Mouse (Mus musculus): ENCODE measurements around the gene Ino80d. TPM values are rescaled to one million over a fixed set of nuclear protein-coding genes. Genes with fewer than 3 reads are reported as not detected.
"Not testable (repeated sequence)": the region's sequence is repeated elsewhere in the genome, so short reads cannot be mapped to it uniquely, and the experiment has no call there.

Gene Ino80d
- polyA plus RNA-seq (2015; fragmentation: Nextera tagmentation; extraction: Ambion mirVana): 8.0 and 10.5 TPM in 2 replicates

DNA sequence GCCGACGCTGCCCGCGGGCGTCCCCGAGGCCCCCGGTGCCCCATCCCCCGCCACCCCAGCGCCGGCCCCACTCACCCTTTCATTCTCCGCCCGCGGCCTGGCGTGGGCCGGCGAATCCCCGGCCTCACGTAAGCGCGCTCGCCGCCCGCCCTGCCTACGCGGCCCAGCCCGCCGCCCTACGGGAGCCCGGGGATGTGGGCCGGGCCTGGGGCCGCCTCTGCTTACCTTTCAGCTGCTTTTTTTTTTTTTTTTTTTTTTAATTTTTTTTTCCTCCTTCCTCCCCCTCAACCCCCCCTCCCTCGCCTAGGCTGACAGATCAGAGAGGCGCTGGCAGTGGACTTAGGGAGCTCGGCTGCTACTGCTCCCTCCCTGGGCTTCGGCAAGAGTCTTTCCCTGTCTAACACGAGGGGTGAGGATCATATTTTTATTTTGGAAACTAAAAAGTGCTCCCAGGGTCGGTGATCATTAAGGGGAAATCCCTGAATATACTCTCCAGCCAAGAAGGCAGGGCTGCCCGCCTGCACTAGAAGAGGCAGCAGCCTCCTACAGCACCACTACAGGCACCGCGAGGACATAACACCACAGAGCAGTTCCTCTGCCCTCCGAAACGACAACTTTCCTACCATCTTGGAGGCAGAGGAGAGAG is at the start of gene Ino80d:
Gene Ino80d (minus strand): TSS at position 532 of the 646 bp plus-strand sequence.
- Histone ChIP-seq H3K27me3 (ENCODE audit: control insufficient read depth, insufficient read depth, low read length) (no peaks in the 10 kb centered on the region), H3K4me1 (ENCODE audit: control insufficient read depth, insufficient read depth, low read length) (peaks cover 24% of the 10 kb centered on the region; the same call in 1 of the 2 replicates), H3K9me3 (replicated peaks; ENCODE audit: control insufficient read depth, low read length) (no peaks in the 10 kb centered on the region), H3K36me3 (ENCODE audit: control insufficient read depth, insufficient read depth, low read length) (peaks cover 6% of the 10 kb centered on the region; the same call in 1 of the 2 replicates), H3K4me3 (replicated peaks; ENCODE audit: low read length) (peak within 1 kb of the TSS; percentile 89), H3K27ac (ENCODE audit: low read length) (peak within 1 kb of the TSS; percentile 100), H3K4me2 (ENCODE audit: low read depth, low read length) (peak within 1 kb of the TSS; percentile 77), H3K9ac (ENCODE audit: low read length) (peak within 1 kb of the TSS; percentile 100)
- ATAC-seq (ENCODE audit: insufficient read depth, low FRiP score): peak; percentile 92
- WGBS: under 1% methylated on average over 34 of the region's 42 CpGs

DNA sequence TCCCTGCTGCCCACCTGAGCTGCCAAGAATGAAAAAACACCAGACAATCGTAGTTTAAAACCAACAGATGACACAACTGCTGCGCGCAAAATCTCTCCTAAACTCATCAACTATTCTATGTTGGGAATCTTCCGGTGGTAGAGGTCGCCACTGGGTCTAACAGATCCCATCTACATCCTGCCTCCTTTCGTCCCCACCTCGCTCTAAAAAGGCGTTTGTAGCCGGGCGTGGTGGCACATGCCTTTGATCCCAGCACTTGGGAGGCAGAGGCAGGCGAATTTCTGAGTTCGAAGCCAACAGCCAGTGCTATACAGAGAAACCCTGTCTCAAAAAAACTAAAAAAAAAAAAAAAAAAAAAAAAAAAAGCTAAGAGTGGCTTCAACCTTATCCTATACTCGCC is 25.8 kb upstream of the Ino80d start:
- Histone ChIP-seq H3K9me3 (replicated peaks; ENCODE audit: control insufficient read depth, low read length) (no peaks in the 10 kb centered on the region), H3K36me3 (ENCODE audit: control insufficient read depth, insufficient read depth, low read length) (peaks cover 17% of the 10 kb centered on the region), H3K9ac (ENCODE audit: low read length) (no peak overlapping the region), H3K27me3 (ENCODE audit: control insufficient read depth, insufficient read depth, low read length) (no peaks in the 10 kb centered on the region), H3K4me2 (ENCODE audit: low read depth, low read length) (no peak overlapping the region), H3K4me3 (replicated peaks; ENCODE audit: low read length) (no peak overlapping the region), H3K27ac (ENCODE audit: low read length) (no peak overlapping the region), H3K4me1 (ENCODE audit: control insufficient read depth, insufficient read depth, low read length) (no peaks in the 10 kb centered on the region)
- no peak for ATAC-seq (ENCODE audit: insufficient read depth, low FRiP score)
- WGBS: 92% methylated on average over 13 of the region's 13 CpGs

DNA sequence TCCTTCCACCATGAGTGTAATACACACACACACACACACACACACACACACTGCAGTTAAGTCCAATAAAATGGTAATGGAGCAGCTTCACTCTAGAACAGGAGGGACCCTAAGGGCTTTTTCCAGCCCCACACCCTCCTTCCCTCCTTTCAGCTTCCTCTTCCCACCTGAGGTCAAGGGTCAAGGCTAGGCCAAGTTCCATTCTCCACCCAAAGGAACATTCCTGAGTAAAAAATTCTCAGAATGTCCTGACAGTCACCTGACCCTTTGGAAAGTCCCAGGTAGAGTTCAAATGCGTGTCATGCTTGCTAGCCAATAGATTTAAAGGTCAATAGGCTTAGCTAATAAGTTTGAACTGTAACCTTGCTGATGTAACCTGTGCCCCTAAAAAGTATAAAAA is 24.1 kb upstream of the Ino80d start:
- ATAC-seq (ENCODE audit: insufficient read depth, low FRiP score); H3K27me3 ChIP-seq (ENCODE audit: control insufficient read depth, insufficient read depth, low read length); H3K36me3 ChIP-seq (ENCODE audit: control insufficient read depth, insufficient read depth, low read length); H3K4me1 ChIP-seq (ENCODE audit: control insufficient read depth, insufficient read depth, low read length); H3K9ac ChIP-seq (ENCODE audit: low read length); H3K9me3 ChIP-seq (replicated peaks; ENCODE audit: control insufficient read depth, low read length); H3K27ac ChIP-seq (ENCODE audit: low read length); H3K4me2 ChIP-seq (ENCODE audit: low read depth, low read length); H3K4me3 ChIP-seq (replicated peaks; ENCODE audit: low read length): not testable (repeated sequence)
- 88% methylated on average over 1 of the region's 1 CpGs for WGBS

DNA sequence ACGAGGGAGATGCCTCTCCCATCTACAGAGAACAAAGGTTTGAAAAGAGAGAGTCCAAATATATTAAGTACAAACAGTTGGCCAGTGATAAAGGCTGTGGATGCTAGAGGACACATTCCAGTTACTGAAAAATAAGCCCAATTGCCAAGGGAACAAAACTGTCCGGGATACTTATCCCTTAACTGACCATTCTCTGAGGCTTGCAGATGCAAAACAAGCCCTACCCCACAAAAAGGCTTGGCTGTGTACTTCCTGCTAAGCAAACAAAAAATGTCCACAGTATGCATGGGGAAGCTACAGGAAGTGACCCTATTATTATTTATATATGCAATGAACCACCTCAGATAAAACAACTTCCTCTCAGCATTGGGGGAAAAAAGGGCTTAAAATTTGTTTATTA is 23.5 kb upstream of the Ino80d start:
- Histone ChIP-seq H3K4me1 (ENCODE audit: control insufficient read depth, insufficient read depth, low read length) (no peaks in the 10 kb centered on the region), H3K9me3 (replicated peaks; ENCODE audit: control insufficient read depth, low read length) (no peaks in the 10 kb centered on the region), H3K4me3 (replicated peaks; ENCODE audit: low read length) (no peak overlapping the region), H3K36me3 (ENCODE audit: control insufficient read depth, insufficient read depth, low read length) (0 out of 2 replicates have a peak, but pooled peaks cover 9% of the 10 kb centered on the region), H3K9ac (ENCODE audit: low read length) (no peak overlapping the region), H3K27me3 (ENCODE audit: control insufficient read depth, insufficient read depth, low read length) (no peaks in the 10 kb centered on the region), H3K4me2 (ENCODE audit: low read depth, low read length) (no peak overlapping the region), H3K27ac (ENCODE audit: low read length) (no peak overlapping the region)
- ATAC-seq (ENCODE audit: insufficient read depth, low FRiP score): no peak
- 70% methylated on average over 2 of the region's 2 CpGs for WGBS

DNA sequence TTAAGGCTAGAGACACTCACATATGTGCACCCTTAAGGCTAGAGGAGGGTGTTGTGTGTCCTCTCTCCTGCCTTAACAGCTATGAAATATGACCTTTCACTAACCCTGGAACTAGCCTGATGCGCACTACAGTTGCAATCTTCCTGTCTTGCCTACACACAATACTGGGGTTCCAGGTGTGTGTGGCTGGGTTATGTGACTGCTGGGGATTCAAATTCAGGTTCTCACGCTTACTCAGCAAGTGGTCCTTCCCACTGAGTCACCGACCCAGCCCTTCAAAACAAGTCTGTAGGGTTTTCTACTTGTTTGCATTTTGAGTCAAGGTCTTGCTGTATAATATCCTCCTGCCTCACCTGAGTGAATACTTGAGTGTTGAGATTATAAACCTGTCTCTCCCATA is 20.1 kb upstream of the Ino80d start:
- WGBS: 85% methylated on average over 3 of the region's 3 CpGs
- no peaks in the 10 kb centered on the region for H3K9me3 ChIP-seq (replicated peaks; ENCODE audit: control insufficient read depth, low read length)
- no peak overlapping the region for H3K9ac ChIP-seq (ENCODE audit: low read length)
- no peak overlapping the region for H3K4me3 ChIP-seq (replicated peaks; ENCODE audit: low read length)
- H3K4me1 ChIP-seq (ENCODE audit: control insufficient read depth, insufficient read depth, low read length): no peaks in the 10 kb centered on the region
- no peaks in the 10 kb centered on the region for H3K27me3 ChIP-seq (ENCODE audit: control insufficient read depth, insufficient read depth, low read length)
- H3K27ac ChIP-seq (ENCODE audit: low read length): no peak overlapping the region
- no peak for ATAC-seq (ENCODE audit: insufficient read depth, low FRiP score)
- H3K4me2 ChIP-seq (ENCODE audit: low read depth, low read length): no peak overlapping the region
- H3K36me3 ChIP-seq (ENCODE audit: control insufficient read depth, insufficient read depth, low read length): 0 out of 2 replicates have a peak, but pooled peaks cover 4% of the 10 kb centered on the region

DNA sequence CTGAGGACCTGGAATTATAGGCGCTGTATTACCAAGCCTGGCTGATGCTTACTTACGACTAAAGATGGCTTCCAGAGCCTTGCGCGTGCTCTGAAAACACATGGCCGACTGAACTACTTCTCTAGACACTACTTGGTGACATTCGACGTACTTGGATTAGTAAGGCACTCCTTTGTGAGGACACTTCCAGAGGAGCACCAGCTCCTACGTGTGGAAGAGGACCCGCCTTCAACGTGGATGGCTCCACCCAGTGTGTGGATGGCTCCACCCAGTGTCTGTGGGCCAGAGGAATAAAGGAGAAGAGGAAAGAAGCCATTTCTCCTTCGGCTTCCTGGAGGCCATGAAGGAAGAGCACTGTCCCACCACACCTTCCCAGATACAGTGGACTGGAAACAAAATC is 17.3 kb upstream of the Ino80d start:
- ATAC-seq (ENCODE audit: insufficient read depth, low FRiP score): no peak
- WGBS: 88% methylated on average over 11 of the region's 11 CpGs

DNA sequence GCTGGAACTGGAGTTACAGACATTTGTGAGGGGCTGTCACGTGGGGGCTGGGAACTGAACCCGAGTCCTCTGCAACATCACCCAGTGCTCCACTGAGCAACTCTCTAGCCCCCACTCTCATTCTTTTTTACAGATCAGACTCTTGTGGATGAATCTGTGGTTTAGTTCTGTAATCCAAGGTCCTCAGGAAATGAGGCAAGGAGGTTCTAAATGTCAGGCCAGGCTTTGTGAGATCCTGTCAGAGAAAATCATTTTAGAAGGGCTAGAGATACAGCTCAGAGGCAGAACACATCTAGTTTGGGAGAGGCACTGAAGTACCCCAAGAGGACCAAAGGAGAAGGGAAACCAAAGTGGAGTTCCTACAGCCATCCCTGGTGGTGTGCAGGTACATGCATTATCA is 16.4 kb upstream of the Ino80d start:
- Histone ChIP-seq H3K4me1 (ENCODE audit: control insufficient read depth, insufficient read depth, low read length) (peaks cover 5% of the 10 kb centered on the region; the same call in 1 of the 2 replicates), H3K27ac (ENCODE audit: low read length) (no peak overlapping the region), H3K9me3 (replicated peaks; ENCODE audit: control insufficient read depth, low read length) (no peaks in the 10 kb centered on the region), H3K9ac (ENCODE audit: low read length) (no peak overlapping the region), H3K4me2 (ENCODE audit: low read depth, low read length) (no peak overlapping the region), H3K36me3 (ENCODE audit: control insufficient read depth, insufficient read depth, low read length) (no peaks in the 10 kb centered on the region), H3K27me3 (ENCODE audit: control insufficient read depth, insufficient read depth, low read length) (no peaks in the 10 kb centered on the region), H3K4me3 (replicated peaks; ENCODE audit: low read length) (no peak overlapping the region)
- WGBS: 75% methylated on average over 2 of the region's 2 CpGs
- no peak for ATAC-seq (ENCODE audit: insufficient read depth, low FRiP score)

More for the DNA sequence above, 17.3 kb upstream of the Ino80d start:
- Histone ChIP-seq H3K4me2 (ENCODE audit: low read depth, low read length) (no peak overlapping the region), H3K27me3 (ENCODE audit: control insufficient read depth, insufficient read depth, low read length) (no peaks in the 10 kb centered on the region), H3K4me1 (ENCODE audit: control insufficient read depth, insufficient read depth, low read length) (peaks cover 5% of the 10 kb centered on the region; the same call in 1 of the 2 replicates), H3K9me3 (replicated peaks; ENCODE audit: control insufficient read depth, low read length) (no peaks in the 10 kb centered on the region), H3K4me3 (replicated peaks; ENCODE audit: low read length) (no peak overlapping the region), H3K36me3 (ENCODE audit: control insufficient read depth, insufficient read depth, low read length) (no peaks in the 10 kb centered on the region), H3K27ac (ENCODE audit: low read length) (no peak overlapping the region), H3K9ac (ENCODE audit: low read length) (no peak overlapping the region)

DNA sequence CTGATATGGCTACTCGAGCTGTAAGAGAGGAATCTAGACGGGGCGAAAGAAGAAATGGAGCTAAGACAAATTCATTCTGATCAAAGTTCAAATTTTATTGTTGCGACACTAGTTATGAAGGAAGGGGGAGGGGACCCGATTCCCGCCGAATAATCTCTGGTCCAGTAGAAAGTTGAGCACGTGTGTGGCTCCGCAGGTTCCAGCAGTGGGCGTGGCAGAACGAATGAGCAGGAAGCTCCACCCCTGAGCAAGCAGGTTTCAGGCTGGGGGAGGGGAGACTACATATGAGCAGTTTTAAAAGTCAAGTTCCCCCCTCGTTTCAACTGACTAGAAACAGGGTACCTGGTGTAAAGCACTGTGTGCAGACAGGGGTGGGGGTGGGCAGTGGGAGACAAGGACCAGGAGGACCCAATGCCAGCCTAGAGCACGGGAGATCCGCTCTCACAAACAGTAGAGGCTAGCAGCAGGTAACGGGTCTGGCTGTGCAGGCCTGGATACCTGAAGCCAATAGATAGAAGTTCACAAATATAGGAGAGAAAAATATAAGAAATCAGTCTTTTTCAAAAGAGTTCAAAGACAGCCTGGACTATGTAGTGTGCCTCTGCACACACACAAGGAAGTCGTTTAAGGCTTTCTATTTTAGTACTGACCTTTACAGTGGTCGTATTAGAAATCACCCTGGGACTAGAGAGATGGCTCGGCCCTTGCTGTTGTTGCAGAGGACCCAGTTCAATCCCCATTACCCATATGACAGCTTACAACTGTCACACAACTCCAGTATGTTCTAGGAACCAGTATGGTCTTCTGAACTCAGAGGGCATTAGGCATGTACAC is 15.6 kb upstream of the Ino80d start:
- no peaks in the 10 kb centered on the region for H3K27me3 ChIP-seq (ENCODE audit: control insufficient read depth, insufficient read depth, low read length)
- no peaks in the 10 kb centered on the region for H3K9me3 ChIP-seq (replicated peaks; ENCODE audit: control insufficient read depth, low read length)
- no peaks in the 10 kb centered on the region for H3K36me3 ChIP-seq (ENCODE audit: control insufficient read depth, insufficient read depth, low read length)
- peak overlapping the region; percentile 34 for H3K9ac ChIP-seq (ENCODE audit: low read length)
- ATAC-seq (ENCODE audit: insufficient read depth, low FRiP score): peak; percentile 61; the same call in 1 of the 2 replicates
- 16% methylated on average over 18 of the region's 18 CpGs for WGBS
- peaks cover 5% of the 10 kb centered on the region; the same call in 1 of the 2 replicates for H3K4me1 ChIP-seq (ENCODE audit: control insufficient read depth, insufficient read depth, low read length)
- H3K27ac ChIP-seq (ENCODE audit: low read length): peak overlapping the region; percentile 44
- peak overlapping the region; percentile 33 for H3K4me3 ChIP-seq (replicated peaks; ENCODE audit: low read length)
- H3K4me2 ChIP-seq (ENCODE audit: low read depth, low read length): peak overlapping the region; percentile 54

DNA sequence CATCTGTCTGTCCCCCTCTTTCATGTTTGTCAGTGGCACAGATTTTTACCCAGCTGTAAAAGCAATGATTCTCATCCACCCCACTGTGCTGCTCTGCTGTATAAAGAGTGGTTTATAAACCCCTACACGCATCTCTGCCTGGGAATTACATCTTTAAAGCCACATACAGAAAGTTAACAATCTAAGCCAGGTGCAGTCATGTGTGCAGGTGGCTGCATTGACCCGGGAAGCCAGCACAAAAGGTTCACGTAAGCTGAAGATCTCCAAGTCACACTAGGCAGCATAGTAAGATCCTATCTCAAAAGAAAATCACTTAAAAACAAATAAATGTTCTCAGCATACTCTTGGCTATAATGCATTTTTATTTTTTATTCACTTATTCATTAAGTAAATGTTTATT is 14.8 kb upstream of the Ino80d start:
- Histone ChIP-seq H3K4me3 (replicated peaks; ENCODE audit: low read length) (no peak overlapping the region), H3K9me3 (replicated peaks; ENCODE audit: control insufficient read depth, low read length) (no peaks in the 10 kb centered on the region), H3K4me1 (ENCODE audit: control insufficient read depth, insufficient read depth, low read length) (peaks cover 5% of the 10 kb centered on the region; the same call in 1 of the 2 replicates), H3K9ac (ENCODE audit: low read length) (no peak overlapping the region), H3K4me2 (ENCODE audit: low read depth, low read length) (peak overlapping the region; percentile 54), H3K27ac (ENCODE audit: low read length) (peak overlapping the region; percentile 47; the same call in 1 of the 2 replicates), H3K36me3 (ENCODE audit: control insufficient read depth, insufficient read depth, low read length) (no peaks in the 10 kb centered on the region), H3K27me3 (ENCODE audit: control insufficient read depth, insufficient read depth, low read length) (no peaks in the 10 kb centered on the region)
- ATAC-seq (ENCODE audit: insufficient read depth, low FRiP score): no peak
- 33% methylated on average over 3 of the region's 3 CpGs for WGBS

Data from stomach, embryonic 16.5 days (tissue).